Mouse (Mus musculus): Measurements from ENCODE around the gene Olfr631.
"Not testable (repeated sequence)": the region's sequence is repeated elsewhere in the genome, so short reads cannot be mapped to it uniquely, and the experiment has no call there.

The Olfr631 gene

DNA sequence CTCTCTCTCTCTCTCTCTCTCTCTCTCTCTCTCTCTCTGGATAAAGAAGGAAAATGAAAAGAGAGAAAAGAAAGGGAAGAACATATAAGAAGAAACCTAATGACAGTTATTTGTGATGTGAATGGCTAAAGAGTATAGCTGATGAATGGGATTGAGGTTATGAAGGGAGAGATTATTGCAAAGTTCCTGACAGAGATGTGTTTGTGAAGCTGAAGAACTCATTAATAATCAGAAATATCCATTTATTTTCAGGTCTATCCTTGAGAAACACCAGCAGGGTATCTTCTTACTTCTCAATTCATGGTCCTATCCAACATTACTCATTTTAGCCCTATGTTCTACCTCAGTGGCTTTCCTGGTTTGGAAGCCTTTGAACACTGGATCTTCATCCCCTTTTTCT, at the start of gene Olfr631:
Gene Olfr631 (plus strand): TSS at position 301 of the 400 bp plus-strand sequence.
- DNase-seq (ENCODE audit: low spot score): no peak

DNA sequence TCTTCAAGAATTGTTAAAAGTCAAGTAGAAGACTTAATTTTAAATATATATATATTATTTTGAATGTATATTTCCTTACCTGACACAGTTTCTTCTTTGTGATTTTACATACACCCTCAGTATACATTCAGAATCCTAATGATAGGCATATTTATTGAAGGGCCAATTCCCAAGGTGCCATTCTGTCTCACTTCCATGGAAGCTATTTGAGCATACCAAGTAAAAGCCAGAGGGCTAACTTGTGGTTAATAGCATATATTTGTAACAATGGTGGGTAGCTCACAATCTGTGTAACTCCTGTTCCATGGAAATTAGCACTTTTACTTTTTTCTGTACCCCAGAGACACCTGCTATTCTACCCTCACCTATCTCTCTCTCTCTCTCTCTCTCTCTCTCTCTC, 42.5 kb upstream of the Olfr631 start, which contains the start of gene Olfr66:
Gene Olfr66 (minus strand): TSS at position 101 of the 400 bp plus-strand sequence.
- no peak for DNase-seq (ENCODE audit: low spot score)

DNA sequence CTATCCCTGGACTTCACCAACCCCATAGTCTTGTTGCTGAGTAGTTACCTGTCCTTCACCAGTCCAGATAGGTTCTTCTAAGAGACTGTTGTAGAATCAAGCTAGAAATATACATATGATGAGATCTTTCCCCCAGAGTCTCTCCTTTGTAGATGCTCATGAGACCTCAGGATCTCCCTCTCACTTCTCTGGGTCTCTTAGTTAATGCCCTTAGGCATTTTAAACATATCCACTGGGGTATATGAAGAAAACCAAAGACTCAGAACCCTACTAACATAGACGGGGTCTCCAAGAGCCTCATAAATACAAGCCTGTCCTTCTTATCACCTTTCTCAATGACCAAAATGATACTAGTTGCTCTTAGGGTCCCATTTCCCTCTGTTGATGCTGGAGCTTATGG, 34.2 kb upstream of the Olfr631 start, which contains the start of gene Olfr64:
Gene Olfr64 (minus strand): TSS at position 101 of the 400 bp plus-strand sequence.
- no peak for DNase-seq (ENCODE audit: low spot score)

DNA sequence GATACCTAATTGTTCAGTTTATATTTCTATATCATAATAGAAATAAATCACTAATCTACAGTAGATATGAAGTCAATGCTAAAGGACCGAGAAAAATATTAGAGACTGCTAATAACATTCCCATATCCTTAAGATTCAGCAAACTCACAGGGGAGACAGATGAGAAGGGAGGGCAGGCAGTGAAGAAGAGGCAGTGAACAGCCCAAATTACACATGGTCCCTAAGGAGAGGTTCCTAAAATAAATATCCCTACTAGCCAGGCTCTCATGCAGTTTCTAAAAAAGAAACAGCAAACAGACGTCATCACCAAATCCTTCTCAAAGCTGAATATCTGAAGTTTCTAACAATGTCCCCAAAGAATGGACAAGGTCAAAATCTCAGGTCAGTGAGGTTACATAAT, 25.4 kb upstream of the Olfr631 start, which contains the start of gene Olfr65:
Gene Olfr65 (plus strand): TSS at position 301 of the 400 bp plus-strand sequence.
- no peak for DNase-seq (ENCODE audit: low spot score)

DNA sequence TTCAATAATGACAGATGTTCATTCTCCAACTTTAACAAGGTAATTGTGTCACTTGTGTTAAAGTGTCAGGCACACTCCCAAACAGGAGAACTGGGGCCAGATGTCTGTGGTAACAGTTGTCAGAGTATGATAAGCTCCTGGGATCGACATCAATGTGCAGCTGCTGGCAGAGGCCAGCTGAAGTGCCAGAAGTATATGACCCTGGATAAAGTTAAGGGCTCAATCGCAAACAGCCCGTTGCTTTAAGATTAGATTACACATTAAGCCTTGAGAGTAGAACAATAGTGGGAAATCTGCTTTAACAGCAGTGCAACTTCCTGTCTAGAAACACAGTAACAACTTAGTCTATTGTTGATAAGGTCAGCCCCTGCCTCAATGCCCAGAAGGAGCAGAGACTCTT, 18.6 kb upstream of the Olfr631 start:
- DNase-seq (ENCODE audit: low spot score): no peak

DNA sequence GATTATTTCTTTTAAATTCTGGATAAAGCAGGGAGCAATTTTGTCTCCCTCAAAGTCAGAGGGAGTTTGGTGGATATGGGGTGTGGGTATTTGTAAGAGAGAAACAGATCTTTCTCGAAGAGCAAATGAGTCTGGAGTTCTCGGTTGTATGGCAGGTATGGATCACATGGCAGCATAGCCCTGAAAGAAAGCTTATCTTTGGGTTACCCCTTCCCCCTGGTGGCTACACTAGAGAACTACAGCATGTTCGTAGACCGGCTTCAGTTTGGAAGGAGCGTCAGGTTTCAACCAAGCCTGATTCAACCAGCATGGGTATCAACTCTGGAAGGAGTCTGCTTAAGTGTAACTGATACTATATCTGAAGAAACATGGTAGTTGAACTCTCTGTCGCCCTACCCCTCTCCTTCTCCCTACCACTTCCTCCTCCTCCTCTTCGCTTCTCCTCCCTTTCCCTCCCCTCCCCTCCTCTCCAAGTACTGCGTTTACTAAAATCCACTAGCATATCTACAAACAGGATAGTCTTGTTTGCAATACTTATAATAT, 15.6 kb upstream of the Olfr631 start:
- no peak for DNase-seq (ENCODE audit: low spot score)

DNA sequence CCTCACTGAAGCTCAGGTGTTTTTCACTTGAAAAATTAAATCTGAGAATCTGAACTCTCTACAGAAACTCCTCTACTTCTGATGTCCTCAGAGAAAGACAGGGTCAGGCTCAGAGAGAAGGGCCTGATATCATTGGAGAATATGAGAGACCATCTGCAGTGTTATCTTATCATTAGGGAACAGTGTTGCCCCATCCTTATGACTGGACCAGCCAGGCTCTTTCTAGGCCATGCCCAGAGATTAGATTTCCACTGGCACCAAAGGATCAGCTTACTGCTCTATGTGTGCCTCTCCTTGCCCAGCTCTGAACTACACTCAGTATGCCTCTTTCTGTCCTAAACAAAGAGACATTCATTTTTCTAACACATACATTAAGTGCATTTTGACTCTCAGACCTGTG, 13.3 kb upstream of the Olfr631 start:
- no peak for DNase-seq (ENCODE audit: low spot score)

GRCm38 (mm10) chr7:103934264-103934663, 5.6 kb downstream of the Olfr631 start, which contains the start of gene Olfr632:
Gene Olfr632 (plus strand): TSS chr7:103934347.
- DNase-seq (ENCODE audit: low spot score): no peak

- DNase-seq (ENCODE audit: low spot score): no peak
Observed at GRCm38 (mm10) chr7:103942730-103943129, 14.1 kb downstream of the Olfr631 start.

GRCm38 (mm10) chr7:103944137-103944536, 15.5 kb downstream of the Olfr631 start, which contains the start of gene Olfr633:
Gene Olfr633 (plus strand): TSS chr7:103944437.
- no peak for DNase-seq (ENCODE audit: low spot score)

- not testable (repeated sequence) for DNase-seq (ENCODE audit: low spot score)
Observed at GRCm38 (mm10) chr7:103966873-103967272, 38.2 kb downstream of the Olfr631 start.

DNA sequence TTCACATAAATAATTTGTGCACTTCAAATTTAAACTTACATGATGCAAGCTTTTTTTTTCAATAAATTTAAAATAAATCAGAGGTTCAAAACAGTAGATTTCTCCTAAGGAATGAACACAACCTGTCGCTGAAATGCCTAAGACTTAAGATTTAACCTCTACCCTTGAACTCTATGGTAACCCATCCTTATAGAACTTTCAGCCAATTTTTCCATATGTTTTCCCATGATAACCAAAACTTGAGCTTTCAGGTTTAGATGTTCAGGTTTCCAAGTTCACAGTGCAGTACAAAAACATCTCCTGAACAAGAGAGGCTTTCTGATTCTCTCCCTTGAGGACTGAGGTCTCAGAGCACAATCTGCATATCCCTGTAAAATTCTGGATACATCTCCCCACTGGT, 42.2 kb downstream of the Olfr631 start, which contains the start of gene Olfr635:
Gene Olfr635 (plus strand): TSS at position 301 of the 400 bp plus-strand sequence.
- no peak for DNase-seq (ENCODE audit: low spot score)

DNA sequence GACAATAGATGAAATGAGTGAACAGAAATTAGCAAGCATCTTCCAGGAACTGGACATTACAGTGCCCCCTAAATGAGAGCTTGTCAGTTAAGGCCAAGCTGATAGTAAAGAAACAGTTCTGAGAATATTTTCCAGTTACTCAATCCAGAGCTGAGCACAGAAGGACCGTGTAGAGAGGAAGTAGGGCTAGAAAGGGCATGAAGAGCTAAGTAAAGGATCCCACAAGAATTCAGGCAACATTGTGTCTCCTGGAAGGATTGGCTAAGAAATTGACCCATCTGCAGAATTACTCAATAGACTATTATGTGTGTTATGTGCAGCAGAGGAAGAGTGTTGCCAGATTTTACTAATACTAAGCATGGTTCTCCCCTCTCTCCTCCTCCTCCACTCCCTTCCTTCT, 43.2 kb downstream of the Olfr631 start:
- DNase-seq (ENCODE audit: low spot score): no peak

All from layer of hippocampus, adult 9-10 months (tissue).